11 mouse cellular contexts compared by ENCODE assay signal in genomic region chr1:138559213-138560101, GRCm38 (mm10).
A peak's percentile ranks its signal among the peaks of the same experiment; 100 is the strongest.
DNase-seq lines count a peak whose midpoint lies in the region; ATAC-seq lines count a peak whose summit lies in the region.
"Had no signal": no experiment of that assay in that cellular context is flagged by ENCODE, and none has a peak within 500 bp of the region (broad histone marks: within the 10 kb centered on the region; RNA-seq: fewer than 3 reads in every experiment).

No protein-coding gene starts in this region.

- DNase-seq in B cell, adult 2 months: peak; percentile 41 to 52
- peak; percentile 32 for DNase-seq in Muller cell, postnatal 12 days (ENCODE audit: inconsistent ontology term)
- peak; percentile 69 for DNase-seq in hindbrain, embryonic 10.5 days (ENCODE audit: low spot score)
- DNase-seq in frontal cortex, postnatal 36 days (ENCODE audit: low spot score in 2 of 2): no peak
- DNase-seq in adrenal gland, postnatal 25 days: no peak
- DNase-seq in adrenal gland, postnatal 10 days: no peak
- no peak for DNase-seq in layer of hippocampus, postnatal 36 days

- peak overlapping the region; percentile 24 for H3K4me2 ChIP-seq in midbrain, embryonic 16.5 days (ENCODE audit: low read length)
- H3K4me2 ChIP-seq: embryonic facial prominence, embryonic 15.5 days; kidney, embryonic 15.5 days; limb, embryonic 15.5 days had no signal

- H3K9me3 ChIP-seq in hindbrain, embryonic 10.5 days: no peaks in the 10 kb centered on the region
- H3K9me3 ChIP-seq in midbrain, embryonic 16.5 days (replicated peaks; ENCODE audit: control insufficient read depth, low read length, poor library complexity, severe bottlenecking): no peaks in the 10 kb centered on the region
- H3K9me3 ChIP-seq: embryonic facial prominence, embryonic 15.5 days; kidney, embryonic 15.5 days; limb, embryonic 15.5 days had no signal

- H3K27me3 ChIP-seq in hindbrain, embryonic 10.5 days (ENCODE audit: insufficient read depth, poor library complexity, severe bottlenecking): no peaks in the 10 kb centered on the region
- H3K27me3 ChIP-seq in midbrain, embryonic 16.5 days (ENCODE audit: control insufficient read depth, insufficient read depth, low read depth, low read length): no peaks in the 10 kb centered on the region
- H3K27me3 ChIP-seq: embryonic facial prominence, embryonic 15.5 days; kidney, embryonic 15.5 days; limb, embryonic 15.5 days had no signal

- H3K4me3 ChIP-seq in hindbrain, embryonic 10.5 days: peak overlapping the region; percentile 30
- no peak overlapping the region for H3K4me3 ChIP-seq in midbrain, embryonic 16.5 days (ENCODE audit: low read depth, low read length)
- H3K4me3 ChIP-seq: embryonic facial prominence, embryonic 15.5 days; kidney, embryonic 15.5 days; limb, embryonic 15.5 days had no signal

- H3K36me3 ChIP-seq in hindbrain, embryonic 10.5 days: no peaks in the 10 kb centered on the region
- no peaks in the 10 kb centered on the region for H3K36me3 ChIP-seq in midbrain, embryonic 16.5 days (ENCODE audit: control insufficient read depth, insufficient read depth, low read length)
- H3K36me3 ChIP-seq: embryonic facial prominence, embryonic 15.5 days; limb, embryonic 15.5 days had no signal

- peak overlapping the region; percentile 85 for H3K27ac ChIP-seq in hindbrain, embryonic 10.5 days
- H3K27ac ChIP-seq in midbrain, embryonic 16.5 days (ENCODE audit: low read length): peak overlapping the region; percentile 54
- H3K27ac ChIP-seq: embryonic facial prominence, embryonic 15.5 days; kidney, embryonic 15.5 days; limb, embryonic 15.5 days had no signal

- 21% methylated on average over 12 of the region's 12 CpGs for WGBS in hindbrain, embryonic 10.5 days
- 26% methylated on average over 12 of the region's 12 CpGs for WGBS in midbrain, embryonic 16.5 days

- 0 out of 2 replicates have a peak, but pooled peaks have one; percentile 39 for ATAC-seq in midbrain, embryonic 16.5 days

- peaks cover 30% of the 10 kb centered on the region for H3K4me1 ChIP-seq in hindbrain, embryonic 10.5 days (replicated peaks)
- peaks cover 4% of the 10 kb centered on the region; the same call in 1 of the 2 replicates for H3K4me1 ChIP-seq in midbrain, embryonic 16.5 days (ENCODE audit: control insufficient read depth, insufficient read depth, low read length)
- H3K4me1 ChIP-seq: limb, embryonic 15.5 days had no signal

- H3K9ac ChIP-seq in midbrain, embryonic 16.5 days (ENCODE audit: low read depth, low read length): peak overlapping the region; percentile 36; the same call in 1 of the 2 replicates
- H3K9ac ChIP-seq: embryonic facial prominence, embryonic 15.5 days; kidney, embryonic 15.5 days; limb, embryonic 15.5 days had no signal

Comparison
In these comparisons a context has a peak if more than half of its experiments do, and no peak if none do; other contexts are left out.
1. DNase-seq: peak in B cell, adult 2 months (2 of 2), Muller cell, postnatal 12 days (single experiment) and hindbrain, embryonic 10.5 days (single experiment); none in frontal cortex, postnatal 36 days (0 of 2), adrenal gland, postnatal 25 days (single experiment), adrenal gland, postnatal 10 days (single experiment) and layer of hippocampus, postnatal 36 days (0 of 2).